In genomic region chr12:106956266-106956665, GRCm38 (mm10) we compare ENCODE assay signal across 12 mouse cellular contexts.
DNase-seq lines count a peak whose midpoint lies in the region; ATAC-seq lines count a peak whose summit lies in the region.
"Had no signal": no experiment of that assay in that cellular context is flagged by ENCODE, and none has a peak within 500 bp of the region (broad histone marks: within the 10 kb centered on the region; RNA-seq: fewer than 3 reads in every experiment).

No protein-coding gene starts in this region.

- 75% methylated on average over 6 of the region's 6 CpGs for WGBS in hindbrain, embryonic 13.5 days
- 89% methylated on average over 6 of the region's 6 CpGs for WGBS in hindbrain, embryonic 11.5 days
- 74% methylated on average over 6 of the region's 6 CpGs for WGBS in embryonic facial prominence, embryonic 15.5 days
- 64% methylated on average over 6 of the region's 6 CpGs for whole genome bisulfite sequencing in midbrain, embryonic 15.5 days

- H3K36me3 ChIP-seq in hindbrain, embryonic 13.5 days = no peaks in the 10 kb centered on the region
- no peaks in the 10 kb centered on the region for H3K36me3 ChIP-seq in hindbrain, embryonic 11.5 days (ENCODE audit: control insufficient read depth, insufficient read depth, low read length)
- no peaks in the 10 kb centered on the region for H3K36me3 ChIP-seq in embryonic facial prominence, embryonic 15.5 days
- H3K36me3 ChIP-seq in midbrain, embryonic 15.5 days (replicated peaks) = no peaks in the 10 kb centered on the region
- H3K36me3 ChIP-seq: heart, embryonic 13.5 days; limb, embryonic 12.5 days; stomach, embryonic 15.5 days had no signal

- peak overlapping the region; percentile 81 for H3K27ac ChIP-seq in hindbrain, embryonic 13.5 days
- no peak overlapping the region for H3K27ac ChIP-seq in hindbrain, embryonic 11.5 days (ENCODE audit: low read depth, low read length)
- H3K27ac ChIP-seq in embryonic facial prominence, embryonic 15.5 days (replicated peaks) = 0 out of 2 replicates have a peak overlapping the region, but pooled peaks have one; percentile 3
- peak overlapping the region; percentile 65 for H3K27ac ChIP-seq in midbrain, embryonic 15.5 days
- H3K27ac ChIP-seq: limb, embryonic 12.5 days; stomach, embryonic 15.5 days had no signal

- ATAC-seq in hindbrain, embryonic 13.5 days (ENCODE audit: low FRiP score) = peak; percentile 55; the same call in 1 of the 2 replicates
- ATAC-seq in hindbrain, embryonic 11.5 days (ENCODE audit: low FRiP score) = no peak
- ATAC-seq in embryonic facial prominence, embryonic 15.5 days (ENCODE audit: insufficient number of reproducible peaks, low FRiP score, low TSS enrichment, low read depth) = no peak
- ATAC-seq in midbrain, embryonic 15.5 days (replicated peaks) = peak; percentile 40; the same call in 1 of the 2 replicates

- no peak for DNase-seq in hindbrain, embryonic 11.5 days (ENCODE audit: low spot score)
- DNase-seq in cerebellum, adult 9-11 months = peak; percentile 9
- no peak for DNase-seq in adrenal gland, postnatal 4 days (ENCODE audit: low spot score in 2 of 2)
- DNase-seq in ovary, postnatal 14 days (ENCODE audit: low spot score) = no peak
- DNase-seq in urinary bladder, adult 2 months (ENCODE audit: low spot score) = no peak
- DNase-seq: gastrocnemius, postnatal 25 days had no signal

- no peaks in the 10 kb centered on the region for H3K27me3 ChIP-seq in hindbrain, embryonic 13.5 days
- H3K27me3 ChIP-seq in hindbrain, embryonic 11.5 days (ENCODE audit: control insufficient read depth, insufficient read depth, low read length) = no peaks in the 10 kb centered on the region
- H3K27me3 ChIP-seq in embryonic facial prominence, embryonic 15.5 days = no peaks in the 10 kb centered on the region
- H3K27me3 ChIP-seq in midbrain, embryonic 15.5 days (replicated peaks) = no peaks in the 10 kb centered on the region
- H3K27me3 ChIP-seq: heart, embryonic 13.5 days; limb, embryonic 12.5 days; stomach, embryonic 15.5 days had no signal

- no peak overlapping the region for H3K4me2 ChIP-seq in hindbrain, embryonic 13.5 days
- no peak overlapping the region for H3K4me2 ChIP-seq in hindbrain, embryonic 11.5 days (replicated peaks; ENCODE audit: low read depth, low read length)
- H3K4me2 ChIP-seq in embryonic facial prominence, embryonic 15.5 days (replicated peaks) = no peak overlapping the region
- no peak overlapping the region for H3K4me2 ChIP-seq in midbrain, embryonic 15.5 days
- H3K4me2 ChIP-seq: heart, embryonic 13.5 days; limb, embryonic 12.5 days; stomach, embryonic 15.5 days had no signal

- peaks cover 42% of the 10 kb centered on the region for H3K4me1 ChIP-seq in hindbrain, embryonic 13.5 days (replicated peaks)
- H3K4me1 ChIP-seq in hindbrain, embryonic 11.5 days (replicated peaks; ENCODE audit: control insufficient read depth, insufficient read depth, low read length) = no peaks in the 10 kb centered on the region
- peaks cover 20% of the 10 kb centered on the region for H3K4me1 ChIP-seq in embryonic facial prominence, embryonic 15.5 days
- H3K4me1 ChIP-seq in midbrain, embryonic 15.5 days = peaks cover 40% of the 10 kb centered on the region

- H3K9ac ChIP-seq in hindbrain, embryonic 13.5 days = no peak overlapping the region
- H3K9ac ChIP-seq in hindbrain, embryonic 11.5 days (ENCODE audit: low read depth, low read length) = no peak overlapping the region
- H3K9ac ChIP-seq in embryonic facial prominence, embryonic 15.5 days = no peak overlapping the region
- H3K9ac ChIP-seq in midbrain, embryonic 15.5 days = no peak overlapping the region
- H3K9ac ChIP-seq: heart, embryonic 13.5 days; limb, embryonic 12.5 days; stomach, embryonic 15.5 days had no signal

- H3K9me3 ChIP-seq in hindbrain, embryonic 13.5 days = no peaks in the 10 kb centered on the region
- no peaks in the 10 kb centered on the region for H3K9me3 ChIP-seq in hindbrain, embryonic 11.5 days (ENCODE audit: control insufficient read depth, low read length)
- no peaks in the 10 kb centered on the region for H3K9me3 ChIP-seq in embryonic facial prominence, embryonic 15.5 days (replicated peaks)
- no peaks in the 10 kb centered on the region for H3K9me3 ChIP-seq in midbrain, embryonic 15.5 days
- H3K9me3 ChIP-seq: heart, embryonic 13.5 days; limb, embryonic 12.5 days; stomach, embryonic 15.5 days had no signal

- H3K4me3 ChIP-seq in hindbrain, embryonic 13.5 days = no peak overlapping the region
- H3K4me3 ChIP-seq in hindbrain, embryonic 11.5 days (ENCODE audit: low read depth, low read length) = no peak overlapping the region
- no peak overlapping the region for H3K4me3 ChIP-seq in embryonic facial prominence, embryonic 15.5 days (replicated peaks)
- no peak overlapping the region for H3K4me3 ChIP-seq in midbrain, embryonic 15.5 days
- H3K4me3 ChIP-seq: heart, embryonic 13.5 days; limb, embryonic 12.5 days; stomach, embryonic 15.5 days had no signal

Comparison
In these comparisons a context has a peak if more than half of its experiments do, and no peak if none do; other contexts are left out.
1. ATAC-seq: peak in hindbrain, embryonic 13.5 days (single experiment) and midbrain, embryonic 15.5 days (single experiment); none in hindbrain, embryonic 11.5 days (single experiment) and embryonic facial prominence, embryonic 15.5 days (single experiment).